Mouse (Mus musculus) G1E (cell line): Measurements from ENCODE around the gene Arid3a. TPM values are rescaled to one million over a fixed set of nuclear protein-coding genes. Genes with fewer than 3 reads are reported as not detected.
A peak's percentile ranks its signal among the peaks of the same experiment; 100 is the strongest.

Experiments used
- ATAC-seq: 2 replicates; pipeline ENCODE4 v1.8.0; 2016; ENCODE audit warnings: mild to moderate bottlenecking; ENCODE audit not compliant: insufficient number of reproducible peaks, poor library complexity, low FRiP score, severe bottlenecking; ENCODE audit errors: extremely low read depth
- DNase-seq: peaks from one replicate; pipeline ENCODE4 v3.0.0; 2012; ENCODE audit warnings: low spot score
- H3K27me3 ChIP-seq: 2 replicates; pipeline ENCODE4 v1.6.1; 2012; ENCODE audit warnings: mild to moderate bottlenecking, low read length, inconsistent platforms; ENCODE audit not compliant: insufficient read depth
- H3K36me3 ChIP-seq: replicated peaks from 2 replicates; pipeline ENCODE3; 2012; ENCODE audit warnings: mild to moderate bottlenecking, inconsistent platforms
- H3K4me1 ChIP-seq: 2 replicates; pipeline ENCODE4 v1.6.1; 2012; ENCODE audit warnings: low read depth, low read length, inconsistent platforms, mixed read lengths; ENCODE audit not compliant: insufficient read depth
- H3K4me3 ChIP-seq: 2 replicates; pipeline ENCODE4 v1.5.1; 2012; ENCODE audit warnings: low read depth, mild to moderate bottlenecking, inconsistent platforms, low read length, moderate library complexity, mixed read lengths
- H3K9me3 ChIP-seq: replicated peaks from 2 replicates; pipeline ENCODE4 v1.6.1; 2012; ENCODE audit warnings: inconsistent platforms
- CTCF ChIP-seq: IDR thresholded peaks from 2 replicates; pipeline ENCODE4 v1.5.1; 2012; ENCODE audit warnings: low read depth, low read length, inconsistent platforms, mixed read lengths
- GATA1 ChIP-seq: IDR thresholded peaks from 2 replicates; pipeline ENCODE4 v1.6.1; 2012; ENCODE audit warnings: borderline replicate concordance, low read length, inconsistent platforms, mixed read lengths
- GATA2 ChIP-seq: IDR thresholded peaks from 2 replicates; pipeline ENCODE4 v1.6.1; 2012; ENCODE audit warnings: low read depth, low read length, inconsistent platforms, borderline replicate concordance
- POLR2AphosphoS5 ChIP-seq: IDR thresholded peaks from 2 replicates; pipeline ENCODE4 v1.6.1; 2012; ENCODE audit warnings: low read depth, low read length, inconsistent platforms; ENCODE audit not compliant: insufficient replicate concordance
- TAL1 ChIP-seq: conservative IDR thresholded peaks from 2 replicates; pipeline ENCODE4 v1.6.1; 2012; ENCODE audit warnings: low read depth, low read length, inconsistent platforms, mixed read lengths
- polyA plus RNA-seq: library from polyadenylated mRNA; stranded (reverse); fragments of >175 nt; gene quantifications from 2 replicates; pipeline ENCODE4 v1.2.3, GENCODE M21; 2012
- total RNA-seq, 2 experiments: library from RNA; stranded (forward) in 1 of 2; stranded (reverse) in 1 of 2; fragments of 200-1000 nt in 1 of 2; fragments of >200 nt in 1 of 2; fragmentation: Nextera tagmentation in 1 of 2; gene quantifications; 2 replicates each; pipeline ENCODE4 v1.2.3; 2014 to 2017

Arid3a gene
- total and polyA plus RNA-seq, 3 experiments = 32.8 to 164 (median 35.4) TPM

GRCm38 (mm10) chr10:79976071-79976721 is 49.4 kb downstream of the Arid3a start:
- Histone ChIP-seq H3K9me3 (peaks cover 58% of the 10 kb centered on the region), H3K4me3 (peak overlapping the region; percentile 36; the same call in 1 of the 2 replicates), H3K4me1 (peaks cover 35% of the 10 kb centered on the region), H3K27me3 (peaks cover 10% of the 10 kb centered on the region; the same call in 1 of the 2 replicates), H3K36me3 (peaks cover 87% of the 10 kb centered on the region)
- no peak for ATAC-seq
- TF ChIP-seq POLR2AphosphoS5 (no peak), GATA2 (no peak), GATA1 (no peak), CTCF (no peak), TAL1 (no peak)
- DNase-seq = no peak

GRCm38 (mm10) chr10:79976722-79977107 is 49.9 kb downstream of the Arid3a start:
- Histone ChIP-seq H3K36me3 (peaks cover 92% of the 10 kb centered on the region), H3K27me3 (peaks cover 10% of the 10 kb centered on the region; the same call in 1 of the 2 replicates), H3K4me1 (peaks cover 40% of the 10 kb centered on the region), H3K9me3 (peaks cover 58% of the 10 kb centered on the region), H3K4me3 (peak overlapping the region; percentile 10; the same call in 1 of the 2 replicates)
- DNase-seq (no peak), ATAC-seq (no peak)
- TF ChIP-seq GATA1 (no peak), GATA2 (no peak), TAL1 (no peak), POLR2AphosphoS5 (no peak), CTCF (no peak)

- H3K9me3 ChIP-seq = peaks cover 58% of the 10 kb centered on the region
- H3K4me1 ChIP-seq = peaks cover 45% of the 10 kb centered on the region
- peak overlapping the region; percentile 18; the same call in 1 of the 2 replicates for H3K4me3 ChIP-seq
- H3K27me3 ChIP-seq = peaks cover 10% of the 10 kb centered on the region; the same call in 1 of the 2 replicates
- H3K36me3 ChIP-seq = peaks cover 96% of the 10 kb centered on the region
- TF ChIP-seq POLR2AphosphoS5 (no peak), CTCF (no peak), TAL1 (no peak), GATA2 (no peak), GATA1 (no peak)
- no peak for DNase-seq
- no peak for ATAC-seq
These were observed 50.5 kb downstream of the Arid3a start for GRCm38 (mm10) chr10:79977324-79977723.

GRCm38 (mm10) chr10:79978061-79978460 is 51.2 kb downstream of the Arid3a start:
- no peak for DNase-seq
- no peak for TF ChIP-seq CTCF
- TF ChIP-seq POLR2AphosphoS5 = no peak
- no peak for TF ChIP-seq TAL1
- peaks cover 58% of the 10 kb centered on the region for H3K9me3 ChIP-seq
- no peak for ATAC-seq
- H3K4me1 ChIP-seq = peaks cover 52% of the 10 kb centered on the region
- H3K36me3 ChIP-seq = peaks cover 98% of the 10 kb centered on the region
- H3K4me3 ChIP-seq = peak overlapping the region; percentile 27; the same call in 1 of the 2 replicates
- H3K27me3 ChIP-seq = peaks cover 6% of the 10 kb centered on the region; the same call in 1 of the 2 replicates

GRCm38 (mm10) chr10:79979401-79980155 is 52.7 kb downstream of the Arid3a start:
- H3K4me1 ChIP-seq = peaks cover 60% of the 10 kb centered on the region
- peaks cover 6% of the 10 kb centered on the region; the same call in 1 of the 2 replicates for H3K27me3 ChIP-seq
- H3K9me3 ChIP-seq = peaks cover 49% of the 10 kb centered on the region
- TF ChIP-seq GATA2 (no peak), TAL1 (no peak), POLR2AphosphoS5 (no peak), CTCF (no peak), GATA1 (no peak)
- H3K4me3 ChIP-seq = peak overlapping the region; percentile 10; the same call in 1 of the 2 replicates
- no peak for ATAC-seq
- peaks cover 88% of the 10 kb centered on the region for H3K36me3 ChIP-seq
- no peak for DNase-seq

DNA sequence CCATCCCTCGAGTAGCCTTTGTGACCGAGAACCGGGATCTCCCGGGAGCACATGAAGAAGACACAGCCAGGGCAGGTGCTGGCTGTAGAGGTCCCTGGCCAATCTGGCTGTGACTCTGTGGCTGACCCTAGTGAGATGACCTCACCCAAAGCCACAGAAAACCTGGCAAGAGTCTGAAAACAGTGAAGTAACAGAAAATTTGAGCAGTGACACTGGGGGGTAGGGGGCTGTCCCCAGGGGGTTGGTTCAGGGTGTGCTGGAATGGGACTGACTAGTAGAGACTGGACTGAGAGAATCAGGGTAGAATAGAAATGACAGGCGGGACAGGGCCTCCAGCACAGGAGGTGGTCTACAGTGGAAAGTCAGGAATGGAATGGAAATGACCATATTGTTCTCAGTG is 56.4 kb downstream of the Arid3a start:
- peaks cover 79% of the 10 kb centered on the region for H3K4me1 ChIP-seq
- peak overlapping the region; percentile 84 for H3K4me3 ChIP-seq
- no peak for TF ChIP-seq TAL1
- no peak for ATAC-seq
- peaks cover 15% of the 10 kb centered on the region for H3K9me3 ChIP-seq
- H3K36me3 ChIP-seq = peaks cover 52% of the 10 kb centered on the region
- no peak for DNase-seq
- H3K27me3 ChIP-seq = peaks cover 3% of the 10 kb centered on the region; the same call in 1 of the 2 replicates
